Mouse (Mus musculus) forebrain, postnatal 0 days (tissue): ENCODE measurements around the gene Tekt5. TPM values are rescaled to one million over a fixed set of nuclear protein-coding genes. Genes with fewer than 3 reads are reported as not detected.

Source experiments
- ATAC-seq: fragments of 200-750 bp; cut with Nextera tagmentation; 2 replicates; pipeline ENCODE4 v1.8.0; 2017; ENCODE audit warnings: mild to moderate bottlenecking, moderate library complexity
- DNase-seq: peaks from one replicate; pipeline ENCODE4 v3.0.0-alpha.2; 2015
- H3K27ac ChIP-seq: fragments of 300-500 bp; sonication (generic); 2 replicates; pipeline ENCODE4 v1.5.1; 2014; ENCODE audit warnings: low read depth, mild to moderate bottlenecking, antibody characterized with exemption, low read length, moderate library complexity, mixed read lengths
- H3K27me3 ChIP-seq: fragments of 300-500 bp; sonication (generic); 2 replicates; pipeline ENCODE4 v1.6.1; 2014; ENCODE audit warnings: mild to moderate bottlenecking, low read length, mixed read lengths; ENCODE audit not compliant: insufficient read depth
- H3K36me3 ChIP-seq: fragments of 300-500 bp; sonication (generic); 2 replicates; pipeline ENCODE4 v1.6.1; 2014; ENCODE audit warnings: mild to moderate bottlenecking, moderate library complexity; ENCODE audit not compliant: insufficient read depth
- H3K4me1 ChIP-seq: fragments of 300-500 bp; sonication (generic); 2 replicates; pipeline ENCODE4 v1.6.1; 2014; ENCODE audit warnings: antibody characterized with exemption; ENCODE audit not compliant: insufficient read depth
- H3K4me2 ChIP-seq: fragments of 300-500 bp; sonication (generic); 2 replicates; pipeline ENCODE4 v1.6.1; 2014; ENCODE audit warnings: low read depth, mild to moderate bottlenecking, moderate library complexity
- H3K4me3 ChIP-seq: fragments of 300-500 bp; sonication (generic); 2 replicates; pipeline ENCODE4 v1.5.1; 2014; ENCODE audit warnings: low read depth, low read length, mixed read lengths
- H3K9ac ChIP-seq: fragments of 300-500 bp; sonication (generic); 2 replicates; pipeline ENCODE4 v1.6.1; 2014; ENCODE audit warnings: mild to moderate bottlenecking
- H3K9me3 ChIP-seq: fragments of 300-500 bp; sonication (generic); 2 replicates; pipeline ENCODE4 v1.6.1; 2016; ENCODE audit warnings: low read length
- CTCF ChIP-seq: sonication (generic); IDR thresholded peaks from 2 replicates; pipeline ENCODE4 v1.5.1; 2016; ENCODE audit warnings: antibody characterized with exemption, control low read depth, low read depth
- WGBS: fragments of 180-500 bp; shearing (Covaris S2); extraction: QIAGEN DNeasy Blood & Tissue Kit; methylation state at CpG from one replicate; pipeline ENCODE4 v1.1.7; 2014; 5-methylcytosine and 5-hydroxymethylcytosine counted together
- polyA plus RNA-seq: library from polyadenylated mRNA; unstranded; fragments of >200 nt; fragmentation: Nextera tagmentation; extraction: Ambion mirVana; gene quantifications from 2 replicates; pipeline ENCODE4 v1.2.1, GENCODE M21; 2015
- total RNA-seq: library from RNA; depleted of rRNA; stranded (reverse); fragments of >200 nt; gene quantifications from 2 replicates; pipeline ENCODE4 v1.2.3, GENCODE M21; 2014

The Tekt5 gene
- total and polyA plus RNA-seq, 2 experiments from 2014 or later = 5.4 to 11.8 TPM

GRCm38 (mm10) chr16:10337422-10338197, 57.7 kb downstream of the Tekt5 start:
- no peaks in the 10 kb centered on the region for H3K9me3 ChIP-seq
- H3K27me3 ChIP-seq = no peaks in the 10 kb centered on the region
- no peak overlapping the region for H3K4me3 ChIP-seq
- no peak overlapping the region for H3K4me2 ChIP-seq
- DNase-seq (no peak), ATAC-seq (no peak)
- WGBS = 84% methylated on average over 13 of the region's 13 CpGs
- H3K9ac ChIP-seq = no peak overlapping the region
- TF ChIP-seq CTCF = no peak
- no peaks in the 10 kb centered on the region for H3K36me3 ChIP-seq
- no peaks in the 10 kb centered on the region for H3K4me1 ChIP-seq
- H3K27ac ChIP-seq = no peak overlapping the region

- Histone ChIP-seq H3K36me3 (no peaks in the 10 kb centered on the region), H3K9ac (no peak overlapping the region), H3K4me3 (no peak overlapping the region), H3K9me3 (no peaks in the 10 kb centered on the region), H3K27ac (no peak overlapping the region), H3K27me3 (no peaks in the 10 kb centered on the region), H3K4me1 (no peaks in the 10 kb centered on the region), H3K4me2 (no peak overlapping the region)
- WGBS = 88% methylated on average over 19 of the region's 19 CpGs
- DNase-seq (no peak), ATAC-seq (no peak)
- TF ChIP-seq CTCF = no peak
Observed at GRCm38 (mm10) chr16:10336454-10337421, 58.6 kb downstream of the Tekt5 start.

- WGBS = 95% methylated on average over 2 of the region's 2 CpGs
- no peak for DNase-seq
- no peaks in the 10 kb centered on the region for H3K9me3 ChIP-seq
Observed at GRCm38 (mm10) chr16:10335953-10336352, 59.3 kb downstream of the Tekt5 start.

GRCm38 (mm10) chr16:10332732-10333131, 62.6 kb downstream of the Tekt5 start:
- Histone ChIP-seq H3K4me1 (no peaks in the 10 kb centered on the region), H3K9ac (no peak overlapping the region), H3K27me3 (no peaks in the 10 kb centered on the region), H3K4me2 (no peak overlapping the region), H3K36me3 (no peaks in the 10 kb centered on the region), H3K9me3 (no peaks in the 10 kb centered on the region), H3K27ac (no peak overlapping the region), H3K4me3 (no peak overlapping the region)
- no peak for DNase-seq
- 57% methylated on average over 7 of the region's 7 CpGs for WGBS
- TF ChIP-seq CTCF = no peak
- no peak for ATAC-seq

More at GRCm38 (mm10) chr16:10335953-10336352, 59.3 kb downstream of the Tekt5 start:
- H3K4me2 ChIP-seq = no peak overlapping the region
- no peaks in the 10 kb centered on the region for H3K27me3 ChIP-seq
- no peak for TF ChIP-seq CTCF
- no peaks in the 10 kb centered on the region for H3K36me3 ChIP-seq
- H3K4me3 ChIP-seq = no peak overlapping the region
- no peak overlapping the region for H3K27ac ChIP-seq
- no peaks in the 10 kb centered on the region for H3K4me1 ChIP-seq
- ATAC-seq = no peak
- H3K9ac ChIP-seq = no peak overlapping the region

GRCm38 (mm10) chr16:10330586-10331495, 64.4 kb downstream of the Tekt5 start:
- H3K9ac ChIP-seq = no peak overlapping the region
- no peak for DNase-seq
- H3K4me1 ChIP-seq = no peaks in the 10 kb centered on the region
- no peak overlapping the region for H3K27ac ChIP-seq
- no peak overlapping the region for H3K4me2 ChIP-seq
- no peak for ATAC-seq
- TF ChIP-seq CTCF = no peak
- no peak overlapping the region for H3K4me3 ChIP-seq
- WGBS = 77% methylated on average over 12 of the region's 12 CpGs
- no peaks in the 10 kb centered on the region for H3K27me3 ChIP-seq
- no peaks in the 10 kb centered on the region for H3K9me3 ChIP-seq
- H3K36me3 ChIP-seq = no peaks in the 10 kb centered on the region

- no peaks in the 10 kb centered on the region for H3K9me3 ChIP-seq
- H3K9ac ChIP-seq = no peak overlapping the region
- H3K27ac ChIP-seq = no peak overlapping the region
- H3K4me1 ChIP-seq = no peaks in the 10 kb centered on the region
- H3K4me2 ChIP-seq = no peak overlapping the region
- H3K27me3 ChIP-seq = no peaks in the 10 kb centered on the region
- no peak for ATAC-seq
- TF ChIP-seq CTCF = no peak
- no peaks in the 10 kb centered on the region for H3K36me3 ChIP-seq
- 59% methylated on average over 13 of the region's 13 CpGs for WGBS
- H3K4me3 ChIP-seq = no peak overlapping the region
- no peak for DNase-seq
Observed at GRCm38 (mm10) chr16:10327563-10328333, 67.5 kb downstream of the Tekt5 start.
